Mouse (Mus musculus) gastrocnemius, postnatal 14 days (tissue): Measurements from ENCODE around the gene Dnpep. TPM values are rescaled to one million over a fixed set of nuclear protein-coding genes. Genes with fewer than 3 reads are reported as not detected.

Experiments used
- DNase-seq: peaks from one replicate; pipeline ENCODE4 v3.0.0; 2021; ENCODE audit warnings: mixed read lengths
- intact Hi-C: fragments of 180-260 bp; cut with DNase I; formaldehyde crosslinking; loops from one replicate; pipeline ENCODE4 v1.15.1; 2025; ENCODE audit warnings: low total_unique reads
- total RNA-seq, 2 experiments: library from RNA; stranded (reverse); gene quantifications; 2 replicates each; pipeline ENCODE4 v1.2.3; 2021

Dnpep gene
- total RNA-seq, 2 experiments from 2014 or later, result 52.7 to 54.6 TPM

GRCm38 (mm10) chr1:75284911-75285310 is 32.9 kb downstream of the Dnpep start:
- intact Hi-C loops, result no loop called here
- no peak for DNase-seq

- intact Hi-C loops, result no loop called here
- no peak for DNase-seq
Observed at GRCm38 (mm10) chr1:75283017-75283416, 34.8 kb downstream of the Dnpep start.

GRCm38 (mm10) chr1:75278228-75278627 is 39.6 kb downstream of the Dnpep start, which contains the start of gene Resp18:
Gene Resp18, minus strand, starts transcription at chr1:75278415.
- intact Hi-C loops, result no loop called here
- no peak for DNase-seq

GRCm38 (mm10) chr1:75277195-75278188 is 40.3 kb downstream of the Dnpep start:
- peak; percentile 38 for DNase-seq

GRCm38 (mm10) chr1:75264091-75264880 is 53.5 kb downstream of the Dnpep start, which contains the start of gene Ptprn:
Gene Ptprn, minus strand, starts transcription at chr1:75264502.
- DNase-seq, result no peak
- intact Hi-C loops, result no loop called here

More at GRCm38 (mm10) chr1:75277195-75278188, 40.3 kb downstream of the Dnpep start:
- intact Hi-C loops, result no loop called here

GRCm38 (mm10) chr1:75262969-75263951 is 54.5 kb downstream of the Dnpep start:
- DNase-seq, result peak; percentile 65

GRCm38 (mm10) chr1:75261278-75261677 is 56.5 kb downstream of the Dnpep start:
- intact Hi-C loops, result no loop called here
- DNase-seq, result no peak

More at GRCm38 (mm10) chr1:75262969-75263951, 54.5 kb downstream of the Dnpep start:
- intact Hi-C loops, result no loop called here

Other genes with a start within 250 kb of the Dnpep start
- 1 to 10 TPM; 4.8 to 5.1 TPM for gene Nhej1, start 192.8 kb downstream of the Dnpep start, total RNA-seq
- under 1 TPM in 1 of 2 experiments, not detected in 1; 0.11 TPM for gene Slc23a3, start 184.1 kb downstream of the Dnpep start, total RNA-seq
- gene Cnppd1, start 175.3 kb downstream of the Dnpep start, total RNA-seq, result 10 to 100 TPM; 15.1 to 18.4 TPM
- gene Retreg2, start 175.2 kb downstream of the Dnpep start, total RNA-seq, result 10 to 100 TPM; 13.2 to 15.1 TPM
- gene Zfand2b, start 149.3 kb downstream of the Dnpep start, total RNA-seq, result 10 to 100 TPM; 14.9 to 17.0 TPM
- gene Abcb6, start 137.6 kb downstream of the Dnpep start, total RNA-seq, result 10 to 100 TPM; 25.2 to 26.4 TPM
- 1 to 10 TPM; 4.0 to 5.7 TPM for gene Ankzf1, start 125.8 kb downstream of the Dnpep start, total RNA-seq
- 10 to 100 TPM; 58.2 to 61.7 TPM for gene Atg9a, start 125.8 kb downstream of the Dnpep start, total RNA-seq
- 1 to 10 TPM; 4.5 to 4.8 TPM for gene Glb1l, start 107.2 kb downstream of the Dnpep start, total RNA-seq
- gene Stk16, start 107.2 kb downstream of the Dnpep start, total RNA-seq, result 10 to 100 TPM; 27.2 to 28.2 TPM
- 100 to 1,000 TPM; 475 to 599 TPM for gene Tuba4a, start 98.1 kb downstream of the Dnpep start, total RNA-seq
- gene A630095N17Rik, start 85.9 kb downstream of the Dnpep start, total RNA-seq, result not detected
- gene Dnajb2, start 81.6 kb downstream of the Dnpep start, total RNA-seq, result 10 to 100 TPM; 32.4 to 33.2 TPM
- under 1 TPM; 0.08 to 0.13 TPM for gene Ptprn, start 53.5 kb downstream of the Dnpep start, total RNA-seq
- not detected for gene Resp18, start 39.6 kb downstream of the Dnpep start, total RNA-seq
- gene Des, start 42.3 kb upstream of the Dnpep start, total RNA-seq, result 1,000 to 10,000 TPM; 1,553 to 1,562 TPM
- 100 to 1,000 TPM; 167 to 173 TPM for gene Speg, start 57.3 kb upstream of the Dnpep start, total RNA-seq
- 10 to 100 TPM; 34.5 to 38.7 TPM for gene Gmppa, start 117.9 kb upstream of the Dnpep start, total RNA-seq
- not detected for gene Asic4, start 132.4 kb upstream of the Dnpep start, total RNA-seq
- 10 to 100 TPM; 14.9 to 20.7 TPM for gene Chpf, start 161.3 kb upstream of the Dnpep start, total RNA-seq
- under 1 TPM; 0.09 to 0.25 TPM for gene Tmem198, start 161.5 kb upstream of the Dnpep start, total RNA-seq
- gene Obsl1, start 188.5 kb upstream of the Dnpep start, total RNA-seq, result 10 to 100 TPM; 65.6 to 69.5 TPM
- gene Inha, start 189.1 kb upstream of the Dnpep start, total RNA-seq, result 1 to 10 TPM; 6.5 to 7.7 TPM
- 1 to 10 TPM; 5.5 to 6.3 TPM for gene Stk11ip, start 203.5 kb upstream of the Dnpep start, total RNA-seq
- 1 to 10 TPM; 5.2 to 6.2 TPM for gene Slc4a3, start 228.3 kb upstream of the Dnpep start, total RNA-seq